Mouse (Mus musculus): ENCODE data around the gene Gm1604a. TPM values are rescaled to one million over a fixed set of nuclear protein-coding genes. Genes with fewer than 3 reads are reported as not detected.
"Not testable (repeated sequence)": the region's sequence is repeated elsewhere in the genome, so short reads cannot be mapped to it uniquely, and the experiment has no call there.

Gm1604a gene
- polyA plus RNA-seq, 1 experiment from 2014 or later: not detected

- ATAC-seq (ENCODE audit: insufficient number of reproducible peaks, low FRiP score, low TSS enrichment, low read depth); H3K27me3 ChIP-seq; H3K9ac ChIP-seq; H3K4me3 ChIP-seq (replicated peaks); H3K9me3 ChIP-seq (replicated peaks); H3K36me3 ChIP-seq; H3K4me1 ChIP-seq; H3K4me2 ChIP-seq (replicated peaks); H3K27ac ChIP-seq (replicated peaks): not testable (repeated sequence)
Measured at GRCm38 (mm10) chr17:7008885-7009284, 16.5 kb upstream of the Gm1604a start.

DNA sequence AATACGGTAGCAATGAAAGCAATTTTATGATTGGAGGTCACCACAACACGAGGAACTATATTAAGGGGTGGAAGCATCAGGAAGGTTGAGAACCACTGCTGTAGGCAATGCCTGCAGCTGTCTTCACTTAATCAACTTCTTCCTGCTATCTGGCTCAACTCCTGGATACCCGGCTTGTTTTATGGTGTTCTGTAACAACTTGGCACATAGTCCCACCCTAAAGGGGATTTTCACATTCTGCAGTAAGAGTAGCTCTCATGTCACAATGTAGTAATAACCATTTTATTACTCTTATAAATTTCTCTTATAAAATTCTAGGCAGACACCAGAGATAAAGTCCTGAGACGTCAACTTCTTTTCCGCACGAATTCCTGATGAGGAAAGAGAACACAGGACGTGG is 15.9 kb upstream of the Gm1604a start:
- not testable (repeated sequence) for H3K4me1 ChIP-seq; H3K27me3 ChIP-seq; H3K36me3 ChIP-seq; H3K9ac ChIP-seq; H3K4me3 ChIP-seq (replicated peaks); H3K27ac ChIP-seq (replicated peaks); ATAC-seq (ENCODE audit: insufficient number of reproducible peaks, low FRiP score, low TSS enrichment, low read depth); H3K9me3 ChIP-seq (replicated peaks); H3K4me2 ChIP-seq (replicated peaks)
- WGBS: no CpG with 5 or more reads among the region's 7 CpGs

GRCm38 (mm10) chr17:7009901-7010300 is 15.5 kb upstream of the Gm1604a start:
- not testable (repeated sequence) for H3K36me3 ChIP-seq; H3K27me3 ChIP-seq; H3K4me3 ChIP-seq (replicated peaks); H3K4me2 ChIP-seq (replicated peaks); H3K9ac ChIP-seq; ATAC-seq (ENCODE audit: insufficient number of reproducible peaks, low FRiP score, low TSS enrichment, low read depth); H3K27ac ChIP-seq (replicated peaks); H3K9me3 ChIP-seq (replicated peaks); H3K4me1 ChIP-seq
- WGBS: 40% methylated on average over 5 of the region's 9 CpGs

DNA sequence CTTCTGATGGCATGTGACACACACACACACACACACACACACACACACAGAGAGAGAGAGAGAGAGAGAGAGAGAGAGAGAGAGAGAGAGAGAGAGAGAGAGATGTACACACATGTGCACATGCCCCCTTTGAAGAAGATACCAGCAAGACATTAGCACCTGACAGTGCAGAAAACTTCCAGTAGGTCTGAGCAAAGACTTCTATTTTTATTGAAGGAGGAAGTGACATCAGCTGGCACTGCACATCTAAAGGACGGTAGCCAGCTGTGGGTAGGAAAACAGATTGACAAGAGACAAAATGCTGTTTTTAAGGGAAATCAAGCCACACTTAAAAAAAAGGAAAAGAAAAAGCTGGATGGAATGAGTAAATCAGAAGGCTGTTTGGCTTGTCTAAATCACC is 11.2 kb upstream of the Gm1604a start:
- H3K4me3 ChIP-seq (replicated peaks); H3K9ac ChIP-seq; ATAC-seq (ENCODE audit: insufficient number of reproducible peaks, low FRiP score, low TSS enrichment, low read depth); H3K4me2 ChIP-seq (replicated peaks); H3K4me1 ChIP-seq; H3K27ac ChIP-seq (replicated peaks); H3K36me3 ChIP-seq; H3K27me3 ChIP-seq; H3K9me3 ChIP-seq (replicated peaks): not testable (repeated sequence)
- no CpG with 5 or more reads among the region's 1 CpGs for WGBS

GRCm38 (mm10) chr17:7025764-7026346 is 487 bp downstream of the Gm1604a start:
- H3K4me2 ChIP-seq (replicated peaks); H3K36me3 ChIP-seq; H3K4me1 ChIP-seq; H3K27ac ChIP-seq (replicated peaks); H3K9ac ChIP-seq; H3K4me3 ChIP-seq (replicated peaks); H3K9me3 ChIP-seq (replicated peaks); ATAC-seq (ENCODE audit: insufficient number of reproducible peaks, low FRiP score, low TSS enrichment, low read depth); H3K27me3 ChIP-seq: not testable (repeated sequence)
- WGBS: 50% methylated on average over 3 of the region's 14 CpGs

DNA sequence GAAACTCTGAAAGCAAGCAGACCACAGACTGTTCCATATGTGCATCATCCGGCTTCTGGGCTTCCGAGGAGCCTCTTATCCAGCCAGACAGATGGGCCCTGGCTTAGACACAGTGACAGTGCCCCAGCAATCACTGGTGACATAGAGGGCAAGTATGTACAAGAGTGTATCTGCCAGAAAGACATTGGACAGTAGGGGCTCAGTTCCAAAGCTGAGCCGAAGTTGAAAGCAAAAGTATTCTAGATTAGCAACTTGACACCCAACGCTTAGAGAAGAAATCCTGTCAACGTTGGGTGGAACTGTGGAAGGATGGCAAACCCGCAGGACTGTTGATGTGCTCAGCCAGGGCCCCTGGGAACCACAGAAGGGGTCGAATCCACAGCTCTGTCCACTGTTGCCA is 4.8 kb downstream of the Gm1604a start:
- H3K27ac ChIP-seq (replicated peaks); H3K9ac ChIP-seq; H3K9me3 ChIP-seq (replicated peaks); H3K36me3 ChIP-seq; H3K4me3 ChIP-seq (replicated peaks); ATAC-seq (ENCODE audit: insufficient number of reproducible peaks, low FRiP score, low TSS enrichment, low read depth); H3K4me2 ChIP-seq (replicated peaks); H3K4me1 ChIP-seq; H3K27me3 ChIP-seq: not testable (repeated sequence)
- 45% methylated on average over 6 of the region's 7 CpGs for WGBS

GRCm38 (mm10) chr17:7030622-7031174 is 5.3 kb downstream of the Gm1604a start:
- 48% methylated on average over 3 of the region's 6 CpGs for WGBS
- not testable (repeated sequence) for H3K4me1 ChIP-seq; ATAC-seq (ENCODE audit: insufficient number of reproducible peaks, low FRiP score, low TSS enrichment, low read depth)

GRCm38 (mm10) chr17:7033192-7034166 is 8.1 kb downstream of the Gm1604a start:
- not testable (repeated sequence) for H3K36me3 ChIP-seq; ATAC-seq (ENCODE audit: insufficient number of reproducible peaks, low FRiP score, low TSS enrichment, low read depth); H3K27ac ChIP-seq (replicated peaks); H3K9ac ChIP-seq; H3K4me3 ChIP-seq (replicated peaks); H3K27me3 ChIP-seq; H3K4me1 ChIP-seq; H3K9me3 ChIP-seq (replicated peaks); H3K4me2 ChIP-seq (replicated peaks)
- 50% methylated on average over 3 of the region's 17 CpGs for WGBS

More at GRCm38 (mm10) chr17:7030622-7031174, 5.3 kb downstream of the Gm1604a start:
- not testable (repeated sequence) for H3K27ac ChIP-seq (replicated peaks); H3K36me3 ChIP-seq; H3K27me3 ChIP-seq; H3K4me2 ChIP-seq (replicated peaks); H3K9ac ChIP-seq; H3K9me3 ChIP-seq (replicated peaks); H3K4me3 ChIP-seq (replicated peaks)

DNA sequence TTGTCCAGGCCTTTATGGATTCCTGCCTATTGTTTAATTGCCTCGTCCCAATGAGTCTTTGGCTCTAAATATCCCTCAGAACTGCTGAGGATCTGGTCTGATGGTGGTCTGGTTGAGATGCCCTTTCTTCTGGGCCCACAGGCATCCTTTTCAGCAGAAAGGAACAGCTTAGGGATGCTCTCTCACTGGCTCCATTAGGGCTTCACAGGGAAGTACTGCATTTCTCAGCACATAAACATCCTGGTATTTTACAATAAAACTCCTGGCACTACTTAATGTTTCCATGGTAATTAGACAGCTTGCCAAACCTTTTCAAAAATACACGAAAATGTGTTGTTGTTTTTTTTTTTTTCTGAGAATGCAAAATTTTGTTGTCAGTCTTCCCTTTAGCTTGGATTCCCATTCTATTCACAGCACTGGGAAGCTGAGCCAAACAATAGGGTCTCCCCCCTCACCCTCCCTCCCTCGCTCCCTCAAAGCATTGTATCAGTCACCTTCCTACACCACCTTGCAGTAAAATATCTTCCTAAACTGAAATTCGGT is 43.7 kb downstream of the Gm1604a start:
- WGBS: 58% methylated on average over 2 of the region's 4 CpGs
- not testable (repeated sequence) for H3K36me3 ChIP-seq; H3K4me1 ChIP-seq; ATAC-seq (ENCODE audit: insufficient number of reproducible peaks, low FRiP score, low TSS enrichment, low read depth); H3K27ac ChIP-seq (replicated peaks); H3K4me3 ChIP-seq (replicated peaks); H3K27me3 ChIP-seq; H3K4me2 ChIP-seq (replicated peaks); H3K9me3 ChIP-seq (replicated peaks); H3K9ac ChIP-seq

GRCm38 (mm10) chr17:7069561-7070240 is 44.3 kb downstream of the Gm1604a start:
- H3K27me3 ChIP-seq; H3K4me3 ChIP-seq (replicated peaks); H3K9ac ChIP-seq; H3K9me3 ChIP-seq (replicated peaks); H3K4me1 ChIP-seq; H3K4me2 ChIP-seq (replicated peaks); H3K27ac ChIP-seq (replicated peaks); ATAC-seq (ENCODE audit: insufficient number of reproducible peaks, low FRiP score, low TSS enrichment, low read depth); H3K36me3 ChIP-seq: not testable (repeated sequence)
- 70% methylated on average over 7 of the region's 7 CpGs for WGBS

DNA sequence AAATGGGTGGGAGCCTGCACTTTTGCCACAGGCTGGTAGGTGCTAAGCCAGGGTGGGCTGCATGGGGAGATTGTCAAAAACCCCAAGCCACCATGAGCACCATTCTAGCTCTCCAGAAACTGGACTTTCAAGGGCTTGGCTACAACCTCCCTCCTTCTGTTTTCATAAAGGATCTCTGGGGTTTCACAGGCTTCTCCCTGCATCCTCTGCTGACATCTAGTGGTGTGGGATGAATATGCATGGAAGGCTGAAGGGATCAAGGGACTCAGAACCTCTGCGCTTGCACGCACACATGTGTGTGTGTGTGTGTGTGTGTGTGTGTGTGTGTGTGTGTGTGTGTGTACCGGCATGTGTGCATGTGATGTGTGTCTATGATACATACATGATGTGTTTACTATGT is 49.1 kb downstream of the Gm1604a start:
- H3K36me3 ChIP-seq; H3K9me3 ChIP-seq (replicated peaks); H3K4me2 ChIP-seq (replicated peaks); H3K27me3 ChIP-seq; H3K4me1 ChIP-seq; H3K27ac ChIP-seq (replicated peaks); ATAC-seq (ENCODE audit: insufficient number of reproducible peaks, low FRiP score, low TSS enrichment, low read depth); H3K9ac ChIP-seq; H3K4me3 ChIP-seq (replicated peaks): not testable (repeated sequence)
- 32% methylated on average over 3 of the region's 3 CpGs for WGBS
